Mouse (Mus musculus) MEL (cell line): ENCODE measurements at regions not wholly inside any gene's neighbourhood (a gene's known extent, or its start where the extent isn't known, plus 50 kb on each side); places are given as distances from the start of the nearest gene placed in this dataset.
A peak's percentile ranks its signal among the peaks of the same experiment; 100 is the strongest.

Experiments
- DNase-seq: peaks from one replicate; pipeline ENCODE4 v3.0.0; 2011; ENCODE audit warnings: low read depth, low spot score
- H3K27ac ChIP-seq: 2 replicates; pipeline ENCODE4 v1.5.1; 2012; ENCODE audit warnings: low read depth, mild to moderate bottlenecking, control low read depth, low read length, moderate library complexity; ENCODE audit not compliant: control insufficient read depth
- H3K27me3 ChIP-seq, 2 experiments: fragments of 150-350 bp in 1 of 2; sonication (generic) in 1 of 2; 2 replicates each; pipeline ENCODE4 v1.6.1; 2012; ENCODE audit warnings: low read length in 2 of 2, mild to moderate bottlenecking in 2 of 2, improper control_type of control experiment in 1 of 2, moderate library complexity in 1 of 2; ENCODE audit not compliant: insufficient read depth in 2 of 2, control insufficient read depth in 1 of 2
- H3K36me3 ChIP-seq, 2 experiments: 2 replicates each; pipeline ENCODE4 v1.6.1; 2012 to 2014; ENCODE audit warnings: low read length in 2 of 2, improper control_type of control experiment in 1 of 2, inconsistent platforms in 1 of 2, mild to moderate bottlenecking in 1 of 2; ENCODE audit not compliant: insufficient read depth in 2 of 2, control insufficient read depth in 1 of 2
- H3K4me1 ChIP-seq, 2 experiments: fragments of 150-350 bp in 1 of 2; sonication (generic) in 1 of 2; 2 replicates each; pipeline ENCODE4 v1.6.1; 2012; ENCODE audit warnings: low read length in 2 of 2, improper control_type of control experiment in 1 of 2, mild to moderate bottlenecking in 1 of 2; ENCODE audit not compliant: insufficient read depth in 2 of 2, control insufficient read depth in 1 of 2
- H3K4me3 ChIP-seq, 2 experiments: fragments of 150-350 bp in 1 of 2; sonication (generic) in 1 of 2; 2 replicates each; pipeline ENCODE4 v1.5.1; 2012; ENCODE audit warnings: low read depth in 2 of 2, low read length in 2 of 2, mild to moderate bottlenecking in 2 of 2, moderate library complexity in 2 of 2, control low read depth in 1 of 2, improper control_type of control experiment in 1 of 2; ENCODE audit not compliant: control insufficient read depth in 1 of 2, insufficient read depth in 1 of 2
- H3K79me2 ChIP-seq: 2 replicates; pipeline ENCODE4 v1.6.1; 2012; ENCODE audit warnings: mild to moderate bottlenecking, low read length, moderate library complexity; ENCODE audit not compliant: control insufficient read depth, poor library complexity, insufficient read depth
- H3K9ac ChIP-seq: 2 replicates; pipeline ENCODE4 v1.6.1; 2012; ENCODE audit warnings: low read depth, mild to moderate bottlenecking, control low read depth, low read length, moderate library complexity; ENCODE audit not compliant: control insufficient read depth, poor library complexity, severe bottlenecking
- H3K9me3 ChIP-seq: fragments of 150-350 bp; sonication (generic); replicated peaks from 2 replicates; pipeline ENCODE4 v1.6.1; 2012; ENCODE audit warnings: mild to moderate bottlenecking, low read length, improper control_type of control experiment, moderate library complexity; ENCODE audit not compliant: insufficient read depth
- BHLHE40 ChIP-seq: IDR thresholded peaks from 2 replicates; pipeline ENCODE4 v1.6.1; 2012; ENCODE audit warnings: low read depth, mild to moderate bottlenecking, inconsistent platforms, low read length, improper control_type of control experiment, borderline replicate concordance
- CHD1 ChIP-seq: IDR thresholded peaks from 2 replicates; pipeline ENCODE4 v1.6.1; 2012; ENCODE audit warnings: low read depth, mild to moderate bottlenecking, inconsistent platforms, low read length, improper control_type of control experiment
- CHD2 ChIP-seq: IDR thresholded peaks from 2 replicates; pipeline ENCODE4 v1.6.1; 2011; ENCODE audit warnings: low read length, improper control_type of control experiment
- CTCF ChIP-seq, 3 experiments: IDR thresholded peaks in 2 of 3; conservative IDR thresholded peaks in 1 of 3; 2 replicates each; pipeline ENCODE4 v1.5.1; 2011 to 2012; ENCODE audit warnings: low read length in 3 of 3, low read depth in 2 of 3, mild to moderate bottlenecking in 2 of 3, improper control_type of control experiment in 1 of 3, inconsistent platforms in 1 of 3, mixed read lengths in 1 of 3, moderate library complexity in 1 of 3; ENCODE audit not compliant: control insufficient read depth in 1 of 3, insufficient read depth in 1 of 3, poor library complexity in 1 of 3, severe bottlenecking in 1 of 3
- EP300 ChIP-seq, 2 experiments: IDR thresholded peaks; 2 replicates each; pipeline ENCODE4 v1.6.1; 2011; ENCODE audit warnings: improper control_type of control experiment in 2 of 2, low read length in 2 of 2, low read depth in 1 of 2, mild to moderate bottlenecking in 1 of 2
- ETS1 ChIP-seq: IDR thresholded peaks from 2 replicates; pipeline ENCODE4 v1.6.1; 2012; ENCODE audit warnings: low read depth, mild to moderate bottlenecking, inconsistent platforms, low read length, improper control_type of control experiment, moderate library complexity
- GABPA ChIP-seq: IDR thresholded peaks from 2 replicates; pipeline ENCODE4 v1.6.1; 2012; ENCODE audit warnings: low read depth, mild to moderate bottlenecking, inconsistent platforms, low read length, improper control_type of control experiment, moderate library complexity
- GATA1 ChIP-seq: IDR thresholded peaks from 2 replicates; pipeline ENCODE4 v1.6.1; 2011; ENCODE audit warnings: low read depth, low read length, improper control_type of control experiment
- HCFC1 ChIP-seq: IDR thresholded peaks from 2 replicates; pipeline ENCODE4 v1.6.1; 2012; ENCODE audit warnings: low read depth, mild to moderate bottlenecking, inconsistent platforms, low read length, improper control_type of control experiment, moderate library complexity
- JUND ChIP-seq: IDR thresholded peaks from 2 replicates; pipeline ENCODE4 v1.6.1; 2011; ENCODE audit warnings: low read depth, mild to moderate bottlenecking, improper control_type of control experiment, low read length
- KAT2A ChIP-seq: conservative IDR thresholded peaks from 2 replicates; pipeline ENCODE4 v1.6.1; 2012; ENCODE audit warnings: low read depth, low read length, improper control_type of control experiment, inconsistent platforms
- MAFK ChIP-seq: IDR thresholded peaks from 2 replicates; pipeline ENCODE4 v1.6.1; 2011; ENCODE audit warnings: low read depth, mild to moderate bottlenecking, low read length, improper control_type of control experiment, borderline replicate concordance
- MAZ ChIP-seq: IDR thresholded peaks from 2 replicates; pipeline ENCODE4 v1.6.1; 2012; ENCODE audit warnings: low read depth, mild to moderate bottlenecking, inconsistent platforms, low read length, improper control_type of control experiment
- MEF2A ChIP-seq: IDR thresholded peaks from 2 replicates; pipeline ENCODE4 v1.6.1; 2014; ENCODE audit warnings: low read depth, mild to moderate bottlenecking, inconsistent platforms, low read length, improper control_type of control experiment; ENCODE audit not compliant: poor library complexity, insufficient replicate concordance, severe bottlenecking; ENCODE audit errors: extremely low read depth
- NELFE ChIP-seq: IDR thresholded peaks from 2 replicates; pipeline ENCODE4 v1.6.1; 2011; ENCODE audit warnings: low read depth, low read length, improper control_type of control experiment
- POLR2A ChIP-seq, 2 experiments: IDR thresholded peaks; 2 replicates each; pipeline ENCODE4 v1.6.1; 2011 to 2012; ENCODE audit warnings: low read length in 2 of 2, mild to moderate bottlenecking in 2 of 2, control low read depth in 1 of 2, improper control_type of control experiment in 1 of 2, low read depth in 1 of 2, moderate library complexity in 1 of 2; ENCODE audit not compliant: control insufficient read depth in 1 of 2, insufficient read depth in 1 of 2, poor library complexity in 1 of 2
- POLR2AphosphoS5 ChIP-seq: IDR thresholded peaks from 2 replicates; pipeline ENCODE4 v1.6.1; 2012; ENCODE audit warnings: low read depth, borderline replicate concordance, mild to moderate bottlenecking, inconsistent platforms, low read length, moderate library complexity, mixed read lengths
- RAD21 ChIP-seq: IDR thresholded peaks from 2 replicates; pipeline ENCODE4 v1.6.1; 2011; ENCODE audit warnings: mild to moderate bottlenecking, low read depth, low read length, improper control_type of control experiment
- SIN3A ChIP-seq: IDR thresholded peaks from 2 replicates; pipeline ENCODE4 v1.6.1; 2012; ENCODE audit warnings: low read length, improper control_type of control experiment, inconsistent platforms
- SMC3 ChIP-seq: IDR thresholded peaks from 2 replicates; pipeline ENCODE4 v1.6.1; 2011; ENCODE audit warnings: low read depth, low read length, improper control_type of control experiment
- TBP ChIP-seq: IDR thresholded peaks from 2 replicates; pipeline ENCODE4 v1.8.0; 2011; ENCODE audit warnings: low read depth, low read length, improper control_type of control experiment
- TCF12 ChIP-seq: IDR thresholded peaks from 2 replicates; pipeline ENCODE4 v1.6.1; 2014; ENCODE audit warnings: low read depth, mild to moderate bottlenecking, inconsistent platforms, low read length, improper control_type of control experiment, moderate library complexity
- USF1 ChIP-seq: IDR thresholded peaks from 2 replicates; pipeline ENCODE4 v1.6.1; 2014; ENCODE audit warnings: low read depth, mild to moderate bottlenecking, inconsistent platforms, low read length, improper control_type of control experiment, moderate library complexity
- ZC3H11A ChIP-seq: IDR thresholded peaks from 2 replicates; pipeline ENCODE4 v1.6.1; 2012; ENCODE audit warnings: low read depth, mild to moderate bottlenecking, inconsistent platforms, low read length, improper control_type of control experiment
- ZNF384 ChIP-seq: IDR thresholded peaks from 2 replicates; pipeline ENCODE4 v1.6.1; 2012; ENCODE audit warnings: low read depth, mild to moderate bottlenecking, inconsistent platforms, low read length, improper control_type of control experiment

GRCm38 (mm10) chr12:77133465-77134305, 104.2 kb upstream of the Fut8 start (continued):
- TF ChIP-seq USF1 (no peak), GABPA (no peak; the same call in 1 of the 2 replicates), KAT2A (peak; percentile 44; the same call in 1 of the 2 replicates), NELFE (no peak), ZNF384 (peak; percentile 71), GATA1 (peak; percentile 79), CTCF (IDR thresholded peaks at IDR 0.05 in 2 of 3, conservative IDR thresholded peaks at IDR 0.05 in 1 of 3; ENCODE audit: control insufficient read depth in 1 of 3, insufficient read depth in 1 of 3, low read depth in 2 of 3, low read length in 3 of 3, poor library complexity in 1 of 3, severe bottlenecking in 1 of 3) (no peak), TBP (no peak), POLR2AphosphoS5 (no peak), MAFK (no peak), SIN3A (no peak; the same call in 1 of the 2 replicates), ZC3H11A (no peak; the same call in 1 of the 2 replicates), MAZ (no peak), ETS1 (peak; percentile 48; the same call in 1 of the 2 replicates), CHD2 (no peak), MEF2A (no peak)

GRCm38 (mm10) chr12:77131328-77131727, 106.6 kb upstream of the Fut8 start:
- H3K9ac ChIP-seq, result peak overlapping the region; percentile 30
- H3K4me1 ChIP-seq, result peaks cover 36 to 62% of the 10 kb centered on the region in 2 experiments
- H3K79me2 ChIP-seq, result no peaks in the 10 kb centered on the region
- peak; percentile 68 for DNase-seq
- peaks cover 0 to 64% of the 10 kb centered on the region in 2 experiments; a peak in 2 of 4 replicates for H3K36me3 ChIP-seq
- peak overlapping the region; percentile 98 for H3K27ac ChIP-seq
- no peaks in the 10 kb centered on the region for H3K27me3 ChIP-seq
- no peak overlapping the region for H3K4me3 ChIP-seq
- TF ChIP-seq HCFC1 (no peak), KAT2A (no peak), EP300 (IDR thresholded peaks at IDR 0.05; ENCODE audit: low read depth in 1 of 2, low read length in 2 of 2) (peak; percentile 25 to 76; a peak in 3 of 4 replicates), JUND (no peak), SIN3A (0 out of 2 replicates have a peak, but pooled peaks have one; percentile 32), CHD1 (no peak), BHLHE40 (no peak), SMC3 (no peak), ZC3H11A (no peak), ETS1 (peak; percentile 83), GABPA (peak; percentile 45; the same call in 1 of the 2 replicates), GATA1 (peak; percentile 30; the same call in 1 of the 2 replicates), MEF2A (no peak), TBP (0 out of 2 replicates have a peak, but pooled peaks have one; percentile 26), RAD21 (no peak), POLR2A (IDR thresholded peaks at IDR 0.05; ENCODE audit: control insufficient read depth in 1 of 2, insufficient read depth in 1 of 2, low read depth in 1 of 2, low read length in 2 of 2, poor library complexity in 1 of 2) (no peak), TCF12 (peak; percentile 31; the same call in 1 of the 2 replicates)
- H3K9me3 ChIP-seq, result no peaks in the 10 kb centered on the region
